Mouse (Mus musculus) monocyte, adult 2 months (primary cell): ENCODE data around the gene Ptgdr2.

Experiments used
- DNase-seq, 2 experiments: peaks; one replicate each; pipeline ENCODE4 v3.0.0; 2022; ENCODE audit warnings: low spot score in 2 of 2, low read depth in 1 of 2

Gene Ptgdr2

DNA sequence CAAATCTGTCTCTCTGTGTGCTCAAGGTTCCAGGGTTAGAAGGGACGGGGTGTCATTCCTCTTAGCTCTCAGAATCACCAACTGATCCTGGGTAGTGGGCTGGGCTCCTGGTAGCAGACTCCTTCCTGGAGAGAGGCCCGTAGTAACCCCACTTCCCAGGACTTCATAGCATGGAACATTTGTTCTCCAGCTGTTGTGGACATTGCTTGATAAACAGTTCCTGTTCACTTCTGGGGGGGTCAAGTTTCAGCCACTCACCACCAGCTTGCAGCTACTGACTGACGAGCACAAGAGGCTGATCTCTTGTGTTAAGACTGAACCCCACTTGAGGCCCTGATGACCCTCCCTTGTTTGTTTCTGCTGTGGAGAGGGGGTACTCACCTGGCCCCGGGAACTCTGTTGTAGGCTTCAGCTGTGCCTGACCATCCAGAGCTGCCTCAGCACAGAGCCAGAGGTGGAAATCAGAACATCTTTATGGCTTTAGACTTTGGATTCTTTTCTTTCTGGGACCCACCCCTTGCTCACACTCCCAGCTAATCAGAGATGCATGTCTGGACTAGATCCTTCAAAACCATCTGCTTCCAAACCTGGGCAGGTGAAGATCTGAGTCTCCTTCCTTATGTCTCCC lies 37.4 kb downstream of the Ptgdr2 start, which contains the start of gene Ms4a10:
TSS of gene Ms4a10 (minus strand) at position 433 of the 628 bp plus-strand sequence.
- no peak for DNase-seq

DNA sequence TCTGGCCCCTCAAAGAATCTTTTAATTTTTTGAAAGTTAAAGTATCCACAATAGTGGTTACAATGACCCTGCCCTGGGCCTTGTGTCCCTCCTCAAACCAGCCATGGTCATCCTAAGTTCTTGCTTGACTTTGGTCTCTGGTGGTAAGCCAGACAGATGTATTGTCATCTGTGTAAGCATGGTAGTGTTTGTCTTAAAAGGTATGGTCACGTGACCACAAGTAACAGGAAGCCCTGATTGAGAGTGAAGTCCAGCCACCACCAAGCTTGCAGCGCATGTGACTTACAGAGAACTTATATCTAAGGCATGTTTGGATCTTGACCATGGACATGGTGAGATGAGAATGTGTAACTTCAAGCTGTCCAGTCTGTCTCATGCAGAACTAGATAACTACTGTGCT lies 38.2 kb downstream of the Ptgdr2 start:
- DNase-seq, result no peak

DNA sequence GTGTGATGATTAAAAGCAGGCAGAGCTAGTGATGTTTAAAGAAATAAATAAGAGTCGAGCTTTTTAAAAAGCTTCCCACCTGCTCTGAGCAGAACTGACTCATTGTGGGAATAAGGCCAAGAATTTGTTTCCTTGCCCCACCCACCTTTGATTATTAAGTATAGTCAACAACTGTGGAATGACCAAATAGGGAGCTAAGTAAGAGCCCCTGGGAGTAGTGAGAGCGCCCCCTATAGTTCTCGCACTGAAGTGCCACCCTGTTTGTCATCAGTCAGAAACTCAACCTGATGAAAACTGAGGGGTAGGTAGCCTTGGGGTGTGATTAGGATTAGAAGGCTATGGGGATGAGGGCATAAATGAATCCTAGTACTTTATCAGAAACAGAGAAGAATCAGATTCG lies 39.4 kb downstream of the Ptgdr2 start:
- DNase-seq, result no peak

DNA sequence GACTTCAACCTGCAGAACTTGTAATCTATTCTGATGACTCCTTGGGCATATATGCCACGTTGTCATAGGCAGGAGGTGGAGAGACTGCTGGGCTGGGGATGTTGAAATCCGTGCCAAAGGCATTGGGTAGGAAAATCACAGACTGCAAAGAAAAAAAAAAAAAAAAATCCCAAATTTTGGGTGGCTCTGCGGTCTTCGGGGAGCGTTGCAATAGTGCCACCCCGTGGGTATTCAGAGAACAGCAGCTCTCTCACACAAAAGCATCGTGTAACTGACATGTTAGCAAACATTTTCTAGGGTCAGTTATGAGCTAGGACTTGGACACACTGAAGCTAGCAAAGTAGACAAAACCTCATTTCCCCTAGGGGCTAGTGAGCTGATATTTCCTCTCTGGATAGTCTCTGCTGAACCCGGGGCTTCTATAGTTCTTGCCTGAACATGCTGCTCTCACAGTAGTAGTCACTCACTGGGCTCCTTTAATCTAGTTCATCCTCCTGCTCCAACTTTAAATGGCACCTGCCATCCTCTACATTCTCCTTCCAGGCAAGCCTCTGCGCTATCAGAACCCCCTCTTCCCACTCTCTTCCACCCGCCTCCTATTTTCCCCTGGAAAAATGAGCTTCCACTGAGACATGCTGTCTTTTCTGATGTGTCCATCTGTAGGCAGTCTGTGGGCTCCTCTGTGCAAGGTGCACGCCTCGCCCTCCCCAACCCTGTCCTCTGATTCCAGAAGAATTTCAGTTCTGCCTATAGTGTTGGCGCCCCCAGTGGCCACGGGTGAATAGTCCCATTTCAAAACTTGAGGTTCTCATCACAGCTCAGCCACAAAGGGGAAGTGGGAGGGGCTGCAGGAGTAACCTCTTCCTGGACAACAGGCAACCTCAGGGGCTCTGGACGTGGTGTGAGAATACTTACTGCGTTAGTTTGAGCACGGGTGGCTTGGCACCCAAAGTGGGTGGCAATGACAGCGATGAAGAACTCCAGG lies 42.5 kb downstream of the Ptgdr2 start:
- peak; percentile 89 to 90 for DNase-seq

DNA sequence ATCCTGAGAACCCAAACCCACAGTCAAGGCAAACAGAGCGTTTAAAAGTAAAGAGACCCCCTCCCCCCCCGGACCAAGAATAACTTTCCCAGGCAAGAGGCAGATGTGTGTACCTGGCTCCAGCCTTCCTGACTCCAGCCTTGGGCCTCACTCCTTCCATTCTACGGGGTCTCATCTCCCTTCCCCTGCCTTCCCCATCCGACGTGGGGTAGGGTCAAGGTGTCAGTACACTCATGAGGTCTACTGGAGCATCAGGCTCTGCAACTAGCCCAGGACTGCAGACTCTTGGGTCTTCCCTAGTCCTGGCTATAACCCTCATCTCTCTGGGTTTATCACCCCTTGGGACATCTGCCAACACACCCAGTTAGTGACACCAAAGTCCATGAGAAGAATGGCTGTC lies 43.2 kb downstream of the Ptgdr2 start:
- DNase-seq, result no peak

DNA sequence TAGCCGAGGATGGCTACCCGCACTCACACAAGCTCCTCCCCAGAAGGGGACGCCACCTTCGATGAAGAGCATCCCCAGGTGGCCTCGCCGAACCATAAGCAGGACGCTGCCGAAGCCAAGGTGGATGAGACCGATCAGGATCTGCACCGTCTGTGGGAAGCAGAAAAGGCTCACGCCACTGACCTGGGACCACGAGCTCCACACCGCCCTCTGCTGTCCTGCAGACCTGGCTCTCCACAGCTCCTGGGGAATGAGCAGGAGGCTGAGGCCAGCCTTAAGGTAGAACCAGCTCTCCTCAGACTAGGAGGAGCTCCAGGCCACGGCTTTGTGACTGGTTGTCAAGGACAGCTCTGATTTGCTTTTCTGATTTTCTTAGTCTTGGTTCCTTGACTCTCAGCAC lies 46.2 kb downstream of the Ptgdr2 start:
- no peak for DNase-seq

DNA sequence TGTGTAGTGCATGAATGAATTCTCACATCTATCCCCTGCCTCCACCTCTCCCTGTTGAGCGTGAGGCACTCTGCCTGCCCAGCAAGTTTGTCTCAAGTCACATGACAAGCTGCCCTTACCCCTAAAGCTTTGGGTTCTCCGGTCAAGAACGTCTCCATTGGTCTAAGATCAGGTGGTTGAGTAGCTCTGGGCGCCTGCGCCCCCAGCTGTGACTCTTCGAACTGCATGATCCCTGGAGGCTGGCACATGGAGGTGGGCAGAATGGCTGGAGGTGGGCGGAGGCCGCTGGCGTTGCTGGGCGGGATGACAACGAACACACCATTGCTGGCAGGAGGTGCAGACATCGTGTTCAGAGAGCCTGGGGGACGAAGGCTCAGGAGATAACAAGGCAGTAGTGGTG lies 47.6 kb downstream of the Ptgdr2 start:
- DNase-seq, result no peak

DNA sequence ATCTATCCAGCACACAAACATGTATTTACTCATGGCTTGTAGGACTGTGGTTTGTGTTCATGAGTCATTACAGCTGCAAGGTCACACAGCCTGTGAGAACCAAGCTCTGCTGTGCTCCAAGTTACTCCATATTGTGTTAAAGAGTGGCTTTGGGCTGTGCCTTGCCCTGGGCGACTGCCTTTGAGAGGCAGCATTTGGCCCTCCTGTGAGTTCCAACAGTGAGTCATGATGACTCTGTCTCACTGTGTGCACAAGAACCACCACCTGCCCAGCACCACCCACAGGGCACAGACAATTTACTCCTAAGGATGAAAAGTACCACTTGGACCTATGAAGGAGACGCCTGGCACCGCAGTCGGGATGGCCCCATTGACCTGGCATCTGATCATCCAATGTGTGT lies 48.9 kb downstream of the Ptgdr2 start:
- DNase-seq, result no peak

DNA sequence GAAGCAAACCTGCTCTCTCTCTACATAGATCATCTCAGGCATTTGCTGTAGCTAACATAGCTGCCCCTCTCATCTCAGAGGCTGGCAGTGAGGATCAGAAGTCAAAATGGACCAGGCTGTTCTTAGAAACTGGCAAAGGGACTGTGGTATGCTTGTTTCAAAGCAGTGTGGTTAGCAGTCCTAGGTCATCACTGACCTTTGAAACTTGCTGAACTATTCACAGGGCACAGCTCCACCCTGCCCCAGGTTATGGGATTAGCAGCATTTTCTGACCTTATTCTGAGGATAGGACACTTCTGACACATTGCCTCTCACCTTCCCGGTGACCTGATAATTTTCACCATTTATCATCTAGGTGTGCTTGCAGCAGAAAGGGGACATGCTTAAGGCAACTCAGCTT lies 51.6 kb downstream of the Ptgdr2 start:
- no peak for DNase-seq

DNA sequence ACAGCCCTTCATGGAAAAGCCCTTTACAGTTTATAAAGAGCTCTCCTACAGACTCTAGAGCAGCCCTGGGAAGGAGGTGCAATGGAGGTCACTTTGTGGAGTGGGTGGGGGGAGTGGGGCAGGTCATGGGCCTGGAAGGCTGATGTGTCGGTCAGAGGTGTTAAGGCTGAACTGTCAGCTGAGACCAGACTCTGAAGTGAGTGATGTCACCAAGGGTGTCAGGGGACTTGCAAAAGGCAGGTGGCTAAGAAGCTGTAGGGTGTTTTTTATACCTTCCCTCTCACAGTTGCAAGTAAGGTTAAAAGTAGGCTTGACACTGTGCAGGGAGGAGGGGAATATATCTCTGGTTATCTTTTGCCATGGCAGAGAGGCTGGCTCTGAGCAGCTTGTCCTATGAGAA lies 53.8 kb downstream of the Ptgdr2 start:
- no peak for DNase-seq

DNA sequence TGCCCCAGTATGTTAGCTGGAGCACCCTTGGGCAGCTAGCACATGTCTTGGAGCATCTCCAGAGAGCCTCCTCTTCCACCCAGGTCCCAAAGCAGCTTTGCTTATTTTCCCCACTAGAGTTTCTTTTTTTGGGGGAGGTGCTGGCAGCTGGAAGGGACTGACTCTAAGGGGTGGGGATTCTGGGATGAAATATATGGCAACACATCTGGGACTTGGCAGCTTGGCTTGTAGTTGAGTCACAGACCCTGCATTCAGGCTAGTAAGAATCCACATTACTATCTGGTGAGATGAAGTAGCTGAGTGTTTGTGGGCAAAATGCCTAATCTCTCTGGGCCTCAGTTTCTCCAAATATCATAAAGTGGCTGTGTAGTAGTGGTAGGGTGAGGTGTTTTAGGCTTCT lies 55.0 kb downstream of the Ptgdr2 start:
- DNase-seq, result no peak
